Mouse (Mus musculus) heart, embryonic 14.5 days (tissue): ENCODE measurements at regions not wholly inside any gene's neighbourhood (a gene's known extent, or its start where the extent isn't known, plus 50 kb on each side); places are given as distances from the start of the nearest gene placed in this dataset.

ENCODE experiments used
- ATAC-seq: fragments of 200-750 bp; cut with Nextera tagmentation; 2 replicates; pipeline ENCODE4 v1.8.0; 2017; ENCODE audit warnings: low read depth, moderate TSS enrichment; ENCODE audit not compliant: insufficient number of reproducible peaks, insufficient read depth, low FRiP score
- H3K27ac ChIP-seq, 2 experiments: fragments of 200-500 bp in 1 of 2; fragments of 300-500 bp in 1 of 2; sonication (generic) in 1 of 2; replicated peaks in 1 of 2; 2 replicates each; pipeline ENCODE4 v1.5.1; 2012 to 2014; ENCODE audit warnings: low read depth in 2 of 2, low read length in 2 of 2, control low read depth in 1 of 2, mild to moderate bottlenecking in 1 of 2, mixed read lengths in 1 of 2; ENCODE audit not compliant: control insufficient read depth in 1 of 2, insufficient read depth in 1 of 2
- H3K27me3 ChIP-seq: fragments of 300-500 bp; sonication (generic); 2 replicates; pipeline ENCODE4 v1.6.1; 2014; ENCODE audit warnings: mild to moderate bottlenecking, low read length, control low read depth; ENCODE audit not compliant: control insufficient read depth, insufficient read depth
- H3K36me3 ChIP-seq: fragments of 300-500 bp; sonication (generic); 2 replicates; pipeline ENCODE4 v1.6.1; 2014; ENCODE audit warnings: mild to moderate bottlenecking, control low read depth, low read length, mixed read lengths; ENCODE audit not compliant: control insufficient read depth, insufficient read depth
- H3K4me1 ChIP-seq, 2 experiments: fragments of 200-500 bp in 1 of 2; fragments of 300-500 bp in 1 of 2; sonication (generic) in 1 of 2; 2 replicates each; pipeline ENCODE4 v1.6.1; 2012 to 2014; ENCODE audit warnings: low read length in 2 of 2, control low read depth in 1 of 2, mixed read lengths in 1 of 2; ENCODE audit not compliant: control insufficient read depth in 2 of 2, insufficient read depth in 2 of 2
- H3K4me2 ChIP-seq: fragments of 300-500 bp; sonication (generic); 2 replicates; pipeline ENCODE4 v1.6.1; 2014; ENCODE audit warnings: mild to moderate bottlenecking, low read length
- H3K4me3 ChIP-seq, 2 experiments: fragments of 200-500 bp in 1 of 2; fragments of 300-500 bp in 1 of 2; sonication (generic) in 1 of 2; 2 replicates each; pipeline ENCODE4 v1.5.1; 2012 to 2014; ENCODE audit warnings: low read length in 2 of 2, mild to moderate bottlenecking in 2 of 2, control low read depth in 1 of 2, low read depth in 1 of 2, moderate library complexity in 1 of 2; ENCODE audit not compliant: control insufficient read depth in 1 of 2, insufficient read depth in 1 of 2
- H3K9ac ChIP-seq: fragments of 300-500 bp; sonication (generic); 2 replicates; pipeline ENCODE4 v1.6.1; 2014; ENCODE audit warnings: mild to moderate bottlenecking, low read length
- H3K9me3 ChIP-seq: fragments of 300-500 bp; sonication (generic); 2 replicates; pipeline ENCODE4 v1.6.1; 2016; ENCODE audit warnings: low read length, control low read depth; ENCODE audit not compliant: control insufficient read depth
- WGBS: fragments of 180-500 bp; shearing (Covaris S2); extraction: QIAGEN DNeasy Blood & Tissue Kit; methylation state at CpG from one replicate; pipeline ENCODE4 v1.1.7; 2014; 5-methylcytosine and 5-hydroxymethylcytosine counted together

DNA sequence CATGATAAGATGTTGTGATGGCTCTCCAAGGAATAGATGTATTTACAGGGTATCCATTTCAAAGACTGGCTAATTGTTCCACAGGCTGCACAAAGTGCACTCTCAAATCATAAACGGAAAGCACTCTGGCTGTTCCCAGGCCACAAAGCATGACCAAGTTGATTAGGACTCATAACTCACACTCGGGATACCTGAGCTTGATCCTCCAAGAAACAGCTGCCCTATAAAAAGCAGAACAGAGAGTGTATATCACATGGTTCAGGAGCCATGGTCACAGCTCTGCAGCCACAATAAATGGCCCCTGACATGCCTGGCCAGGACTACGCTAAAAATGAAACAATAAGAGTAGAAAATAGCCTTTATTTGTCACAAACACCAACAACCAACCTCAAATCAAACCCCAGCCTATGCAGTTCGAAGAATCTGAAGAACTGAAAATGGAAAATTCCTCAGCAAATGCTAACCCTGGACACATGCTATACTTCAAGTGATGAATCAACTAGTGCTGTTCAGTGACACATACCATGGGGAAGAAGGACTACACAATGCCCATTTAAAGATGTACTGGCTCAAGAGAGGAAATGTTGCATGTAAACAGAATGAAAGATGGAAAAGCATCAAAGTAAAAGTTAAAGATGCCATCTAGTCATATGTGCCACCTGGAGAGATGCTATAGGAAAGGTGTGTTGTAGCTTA is 473.5 kb downstream of the Gsdmc2 start:
- Histone ChIP-seq H3K9me3 (no peaks in the 10 kb centered on the region), H3K27ac (no peak overlapping the region), H3K27me3 (no peaks in the 10 kb centered on the region), H3K4me1 (no peaks in the 10 kb centered on the region), H3K36me3 (no peaks in the 10 kb centered on the region), H3K9ac (no peak overlapping the region), H3K4me2 (no peak overlapping the region), H3K4me3 (no peak overlapping the region)
- no peak for ATAC-seq
- 73% methylated on average over 4 of the region's 4 CpGs for WGBS

DNA sequence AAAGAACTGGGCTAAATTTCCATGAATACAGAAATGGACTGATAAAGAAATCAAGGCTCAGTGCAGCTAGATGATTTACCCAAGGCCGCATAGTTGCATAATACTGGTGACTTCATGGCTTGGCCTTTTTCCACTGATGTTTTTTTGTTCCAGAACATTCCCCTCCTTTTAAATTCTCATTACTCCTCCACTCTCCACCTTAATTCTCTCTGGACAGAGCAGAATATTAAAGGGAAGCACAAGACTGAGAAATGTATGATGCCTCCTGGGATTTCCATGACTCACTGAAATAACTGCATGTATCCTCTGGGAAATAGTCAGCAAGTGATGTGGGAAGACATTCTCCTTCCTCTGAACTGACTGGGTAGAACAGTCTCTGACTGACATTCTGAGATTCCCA is 480.5 kb downstream of the Gsdmc2 start:
- H3K9me3 ChIP-seq = no peaks in the 10 kb centered on the region
- H3K27ac ChIP-seq = no peak overlapping the region; a peak in 1 of 4 replicates
- no peak for ATAC-seq
- H3K27me3 ChIP-seq = no peaks in the 10 kb centered on the region
- WGBS = 76% methylated on average over 1 of the region's 1 CpGs
- H3K4me1 ChIP-seq = peaks cover 0 to 5% of the 10 kb centered on the region in 2 experiments; a peak in 1 of 4 replicates
- H3K4me3 ChIP-seq = no peak overlapping the region
- no peak overlapping the region for H3K9ac ChIP-seq
- H3K4me2 ChIP-seq = no peak overlapping the region
- no peaks in the 10 kb centered on the region for H3K36me3 ChIP-seq

DNA sequence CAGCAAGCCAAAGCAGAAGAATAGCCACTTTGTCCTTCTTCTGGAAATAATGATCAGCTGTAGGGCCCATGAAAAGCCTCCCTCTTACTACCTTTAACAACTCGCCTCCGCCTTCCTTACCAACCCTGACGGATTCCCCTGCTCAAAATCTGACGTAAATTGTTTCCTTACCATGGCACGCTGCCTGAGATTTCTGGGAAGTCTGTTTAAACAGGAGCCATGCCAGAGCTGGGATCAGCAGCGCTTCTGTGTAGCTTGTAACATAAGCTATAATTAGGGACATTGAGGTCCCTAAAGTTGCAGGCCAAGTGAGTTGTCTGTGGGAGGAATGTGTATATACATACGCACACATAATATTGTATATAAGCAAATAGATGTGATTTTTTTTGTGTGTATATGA is 484.6 kb downstream of the Gsdmc2 start:
- Histone ChIP-seq H3K27ac (0 out of 4 replicates have a peak overlapping the region, but pooled peaks of 1 of the 2 experiments have one; percentile 47), H3K9me3 (no peaks in the 10 kb centered on the region), H3K4me3 (no peak overlapping the region), H3K9ac (no peak overlapping the region), H3K36me3 (no peaks in the 10 kb centered on the region), H3K4me1 (peaks cover 0 to 5% of the 10 kb centered on the region in 2 experiments; a peak in 1 of 4 replicates), H3K4me2 (no peak overlapping the region), H3K27me3 (no peaks in the 10 kb centered on the region)
- ATAC-seq = no peak
- 56% methylated on average over 7 of the region's 7 CpGs for WGBS

DNA sequence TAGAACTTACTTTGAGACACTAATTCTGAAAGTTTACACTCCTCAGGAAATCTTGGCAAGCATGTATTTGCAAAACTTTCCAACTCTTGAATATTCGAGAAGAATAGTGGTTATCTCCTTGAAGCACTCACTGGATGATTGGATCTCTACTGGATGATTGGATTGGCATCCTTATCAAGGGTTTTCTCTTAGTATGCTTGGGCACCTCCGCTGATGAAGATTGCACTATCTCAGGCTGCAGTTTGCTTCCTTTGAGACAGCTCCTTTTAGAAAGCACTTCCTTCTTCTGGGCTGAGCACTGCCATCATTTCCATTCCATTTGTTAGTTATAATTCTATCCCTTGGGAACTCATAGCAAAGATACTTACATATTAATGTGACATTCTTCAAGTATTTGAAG is 503.2 kb downstream of the Gsdmc2 start:
- no peak overlapping the region for H3K4me3 ChIP-seq
- no peaks in the 10 kb centered on the region for H3K27me3 ChIP-seq
- no peak overlapping the region for H3K27ac ChIP-seq
- H3K36me3 ChIP-seq = no peaks in the 10 kb centered on the region
- no peak overlapping the region for H3K4me2 ChIP-seq
- no peak overlapping the region for H3K9ac ChIP-seq
- ATAC-seq = no peak
- WGBS = 30% methylated on average over 2 of the region's 2 CpGs
- no peaks in the 10 kb centered on the region for H3K9me3 ChIP-seq
- H3K4me1 ChIP-seq = peaks cover 2 to 9% of the 10 kb centered on the region in 2 experiments; a peak in 1 of 4 replicates

DNA sequence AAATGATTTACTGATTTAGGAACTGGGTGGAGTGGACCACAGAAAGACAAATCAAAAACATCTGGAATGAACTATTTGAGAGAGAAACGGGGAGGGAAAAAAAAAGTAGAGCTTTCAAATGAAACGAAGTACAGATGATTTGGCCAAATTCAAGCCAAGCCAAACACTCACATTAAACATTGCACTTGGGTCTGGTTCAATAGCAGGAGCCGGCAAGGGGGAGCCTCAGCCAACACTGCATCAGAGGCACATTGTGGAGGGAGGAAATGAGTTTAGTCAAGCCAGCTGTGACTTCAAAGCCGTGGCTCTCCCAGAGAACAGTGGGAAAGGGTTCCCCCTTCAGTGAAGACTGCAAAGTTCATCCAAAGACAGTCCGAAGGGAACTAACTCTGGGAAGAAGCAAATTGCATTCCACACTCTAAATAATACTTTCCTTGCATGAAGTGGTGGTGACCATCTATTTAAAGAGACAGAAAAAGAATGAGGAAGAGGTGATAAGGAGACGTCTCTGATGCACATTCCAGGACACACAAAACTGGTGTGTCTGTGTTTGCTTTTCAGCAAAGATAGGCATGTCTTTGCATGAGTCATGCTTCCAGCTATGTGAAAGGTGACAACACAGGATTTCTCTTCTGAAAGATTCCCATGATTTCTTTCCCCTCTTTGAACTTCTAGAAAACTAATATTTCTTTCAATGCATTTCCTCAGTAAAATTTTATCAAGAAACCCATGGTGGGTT is 504.5 kb downstream of the Gsdmc2 start:
- H3K27me3 ChIP-seq = no peaks in the 10 kb centered on the region
- H3K4me2 ChIP-seq = no peak overlapping the region
- no peaks in the 10 kb centered on the region for H3K9me3 ChIP-seq
- no peaks in the 10 kb centered on the region for H3K36me3 ChIP-seq
- peaks cover 2 to 9% of the 10 kb centered on the region in 2 experiments; a peak in 1 of 4 replicates for H3K4me1 ChIP-seq
- H3K4me3 ChIP-seq = no peak overlapping the region
- peak overlapping the region in 1 of 2 experiments; percentile 20; a peak in 1 of 4 replicates for H3K27ac ChIP-seq
- no peak overlapping the region for H3K9ac ChIP-seq
- WGBS = 18% methylated on average over 6 of the region's 6 CpGs
- ATAC-seq = peak; percentile 80

DNA sequence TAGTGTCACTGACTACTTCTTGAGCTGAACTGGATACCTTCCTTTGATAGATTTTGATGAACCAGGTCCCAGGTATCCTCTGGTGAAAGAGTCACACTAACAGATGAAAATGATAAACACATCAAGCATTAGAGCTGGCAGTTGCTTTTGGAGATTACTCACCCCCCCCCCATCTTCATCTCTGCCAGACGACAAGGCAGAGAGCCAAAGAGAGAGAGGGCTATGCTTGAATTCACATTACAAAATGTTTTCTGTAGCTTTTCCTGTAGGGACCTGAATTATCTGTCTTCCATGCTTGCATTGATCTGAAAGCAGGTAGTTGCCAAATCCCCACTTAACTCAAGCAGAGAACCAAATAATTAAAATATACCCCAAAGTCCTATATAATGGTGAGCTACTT is 525.3 kb downstream of the Gsdmc2 start:
- WGBS = 40% methylated on average over 1 of the region's 1 CpGs
- H3K4me1 ChIP-seq = no peaks in the 10 kb centered on the region
- H3K9me3 ChIP-seq = no peaks in the 10 kb centered on the region
- ATAC-seq = no peak
- H3K36me3 ChIP-seq = no peaks in the 10 kb centered on the region
- H3K27me3 ChIP-seq = no peaks in the 10 kb centered on the region
- no peak overlapping the region for H3K4me2 ChIP-seq
- H3K27ac ChIP-seq = no peak overlapping the region
- H3K9ac ChIP-seq = no peak overlapping the region
- no peak overlapping the region for H3K4me3 ChIP-seq

DNA sequence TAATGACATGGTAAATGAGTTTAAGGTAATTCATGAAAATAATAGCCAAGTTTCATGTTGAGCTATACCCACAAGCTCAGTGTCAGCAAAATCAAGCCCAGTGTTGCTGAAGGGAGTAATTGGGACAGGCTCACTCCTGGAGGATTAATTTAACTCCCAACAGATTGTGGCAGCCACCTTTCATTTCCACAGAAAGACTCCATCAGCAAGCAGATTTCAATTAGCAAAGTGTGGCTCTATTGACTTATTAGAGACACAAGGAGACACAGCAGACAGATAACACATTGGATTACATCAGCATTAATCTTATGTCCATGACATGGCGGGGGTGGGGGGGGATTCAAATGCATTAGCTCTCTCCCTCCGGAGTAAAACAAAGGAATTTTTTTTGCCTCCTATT is 534.6 kb downstream of the Gsdmc2 start:
- ATAC-seq = no peak
- Histone ChIP-seq H3K4me3 (no peak overlapping the region), H3K27ac (no peak overlapping the region), H3K9ac (no peak overlapping the region), H3K36me3 (no peaks in the 10 kb centered on the region), H3K4me2 (no peak overlapping the region), H3K4me1 (no peaks in the 10 kb centered on the region), H3K9me3 (no peaks in the 10 kb centered on the region), H3K27me3 (no peaks in the 10 kb centered on the region)
- 82% methylated on average over 2 of the region's 2 CpGs for WGBS
